Mouse (Mus musculus) liver, embryonic 18 days (tissue): Measurements from ENCODE around the gene Gata5. TPM values are rescaled to one million over a fixed set of nuclear protein-coding genes. Genes with fewer than 3 reads are reported as not detected.

Experiments
- polyA plus RNA-seq: library from polyadenylated mRNA; depleted of rRNA; stranded (reverse); fragments of >200 nt; gene quantifications from 2 replicates; pipeline ENCODE4 v1.2.3, GENCODE M21; 2012; rRNA removed

Gene Gata5
- 0.13 and 0.14 TPM in 2 replicates for polyA plus RNA-seq

GRCm38 (mm10) chr2:180334551-180334986, at the start of gene Gata5:
Gata5 (minus strand) TSS chr2:180334699.

GRCm38 (mm10) chr2:180289440-180290108, 44.9 kb downstream of the Gata5 start, which contains the start of gene Rbbp8nl:
Rbbp8nl (minus strand) TSS chr2:180289879.

Other genes with a start within 250 kb of the Gata5 start
- not detected in 2 replicates for gene Hrh3, start 230.2 kb downstream of the Gata5 start, polyA plus RNA-seq
- 6.8 and 7.0 TPM in 2 replicates for gene Osbpl2, start 215.4 kb downstream of the Gata5 start, polyA plus RNA-seq
- gene Adrm1, start 163.2 kb downstream of the Gata5 start, polyA plus RNA-seq, result 32.1 and 33.1 TPM in 2 replicates
- gene Lama5, start 108.8 kb downstream of the Gata5 start, polyA plus RNA-seq, result 4.1 and 6.3 TPM in 2 replicates
- gene Rps21, start 77.3 kb downstream of the Gata5 start, polyA plus RNA-seq, result 1,569 and 1,678 TPM in 2 replicates
- 5.7 and 6.2 TPM in 2 replicates for gene Cables2, start 61.2 kb downstream of the Gata5 start, polyA plus RNA-seq
- gene Rbbp8nl, start 44.8 kb downstream of the Gata5 start, polyA plus RNA-seq, result 0.01 TPM in 1 of 2 replicates, not detected in the other
- 1.6 and 2.3 TPM in 2 replicates for gene Slco4a1, start 121.5 kb upstream of the Gata5 start, polyA plus RNA-seq
- 0.01 and 0.02 TPM in 2 replicates for gene Ntsr1, start 165.3 kb upstream of the Gata5 start, polyA plus RNA-seq
- 11.4 and 12.6 TPM in 2 replicates for gene Mrgbp, start 246.6 kb upstream of the Gata5 start, polyA plus RNA-seq